Mouse (Mus musculus) B cell, adult 2 months (primary cell): ENCODE results near the gene Neurod2.
A peak's percentile ranks its signal among the peaks of the same experiment; 100 is the strongest.

Source experiments
- DNase-seq, 2 experiments: peaks; one replicate each; pipeline ENCODE4 v3.0.0; 2022

The Neurod2 gene

DNA sequence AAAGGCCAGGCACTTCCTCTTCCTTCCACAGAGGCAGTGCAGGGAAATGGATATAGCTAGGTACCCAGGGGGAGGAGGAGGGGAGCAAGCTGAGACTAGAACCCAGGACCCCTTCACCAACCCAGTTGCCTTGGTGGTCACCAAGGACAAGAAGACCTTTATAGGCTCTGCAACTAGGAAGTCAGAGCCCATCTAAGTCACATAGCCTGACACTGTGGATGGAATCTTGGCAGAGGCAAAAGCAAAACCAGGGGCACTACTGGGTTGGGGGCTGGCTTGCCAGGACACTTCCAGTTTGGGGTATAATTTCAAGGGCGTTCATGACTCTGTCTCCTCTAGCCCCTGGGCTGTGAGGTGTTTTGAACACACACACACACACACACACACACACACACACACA, 2.0 kb upstream of the Neurod2 start:
- no peak for DNase-seq

DNA sequence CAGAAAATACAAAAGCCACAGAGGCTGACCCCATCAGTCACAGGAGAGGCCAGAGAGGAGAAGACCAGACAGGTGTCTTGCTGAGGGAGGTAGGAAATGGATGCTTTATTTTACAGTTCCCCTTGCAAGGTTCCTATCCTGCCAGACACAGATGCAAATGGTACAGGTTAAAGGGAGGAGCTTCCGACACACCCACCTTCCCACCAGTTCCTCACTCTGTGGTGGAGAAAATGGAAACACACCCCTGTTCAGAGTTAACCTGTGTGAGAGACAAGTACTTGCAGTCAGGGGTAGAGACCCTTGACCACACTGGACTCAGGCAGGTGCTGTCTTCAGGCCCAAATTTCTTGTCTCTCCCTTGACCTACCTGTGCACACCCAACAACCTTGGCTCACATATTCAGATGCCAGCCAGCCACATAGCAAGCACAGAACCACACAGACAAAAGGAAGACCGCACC, 1.3 kb upstream of the Neurod2 start:
- peak in 1 of 2 experiments; percentile 17 for DNase-seq

DNA sequence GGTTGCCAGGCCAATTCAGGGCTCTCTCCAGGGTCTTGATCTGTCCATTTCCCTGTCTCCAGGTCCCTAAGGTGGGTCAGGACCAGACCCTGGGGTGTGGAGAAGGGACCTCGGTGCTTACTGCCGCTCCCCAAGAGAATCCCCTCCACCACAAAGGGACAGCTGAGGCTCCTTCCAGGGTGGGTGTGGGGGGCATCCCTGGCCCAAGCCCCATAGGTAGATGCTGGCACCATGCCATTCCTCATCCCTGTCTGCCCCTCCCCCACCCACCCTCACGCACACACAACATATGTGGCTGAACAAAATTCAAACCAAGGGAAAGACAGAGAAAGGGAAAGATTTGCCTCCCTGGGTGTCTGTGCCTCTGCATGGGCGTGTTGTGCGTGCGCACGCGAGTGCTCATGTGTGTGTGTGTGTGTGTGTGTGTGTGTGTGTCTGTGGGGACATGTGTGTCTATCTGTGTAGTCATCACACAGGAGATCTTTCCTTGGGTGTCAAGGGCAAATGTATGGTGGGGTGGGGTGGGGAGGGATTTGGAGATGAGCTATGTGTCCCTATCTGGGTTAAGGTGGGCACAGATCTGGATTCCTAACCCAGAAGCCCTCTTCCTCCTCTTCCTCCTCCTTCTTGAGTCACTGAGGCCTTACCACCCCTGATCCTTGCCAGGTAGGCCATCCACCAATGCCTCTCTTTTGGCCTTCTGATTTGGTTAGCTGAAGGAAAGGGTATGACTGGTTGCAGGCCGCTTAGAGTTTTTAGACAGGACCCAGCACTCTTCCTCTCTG, 704 bp upstream of the Neurod2 start:
- DNase-seq, result peak in 1 of 2 experiments; percentile 16

DNA sequence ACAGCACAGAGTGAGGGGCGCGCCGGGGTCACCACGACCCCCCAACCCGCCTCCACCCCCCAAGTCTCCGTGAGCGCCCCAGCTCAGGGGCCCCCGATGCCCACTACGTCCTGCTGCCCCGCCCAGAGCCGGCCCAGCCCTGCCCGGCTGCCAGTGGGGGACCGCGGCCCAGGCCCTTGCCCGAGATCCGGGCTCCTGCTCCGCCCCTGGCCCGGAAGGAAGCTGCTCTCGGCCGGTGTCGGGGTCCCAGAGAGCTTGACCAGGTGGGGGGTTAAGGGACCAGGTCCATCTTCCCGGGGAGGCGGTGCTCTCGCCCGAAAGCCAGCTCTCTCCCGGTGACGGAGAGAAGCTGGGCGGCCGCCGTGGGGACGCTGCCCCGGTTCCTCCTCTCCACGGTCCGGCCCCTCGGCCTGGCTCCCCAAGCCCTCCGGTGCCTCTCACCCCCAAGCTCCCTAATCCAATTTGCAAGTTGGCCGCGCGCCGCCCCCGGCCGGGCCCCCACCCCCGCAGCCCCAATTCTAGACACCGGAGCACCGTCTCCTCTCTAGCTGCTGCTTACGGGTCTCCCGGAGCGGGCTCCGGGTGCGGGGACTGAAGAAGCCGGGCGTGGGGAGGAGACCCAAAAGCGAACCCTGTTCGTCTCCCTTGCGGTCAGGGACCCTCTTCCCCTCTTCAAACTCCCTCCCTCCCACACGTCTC, 928 bp downstream of the Neurod2 start:
- peak in 1 of 2 experiments; percentile 43 for DNase-seq

DNA sequence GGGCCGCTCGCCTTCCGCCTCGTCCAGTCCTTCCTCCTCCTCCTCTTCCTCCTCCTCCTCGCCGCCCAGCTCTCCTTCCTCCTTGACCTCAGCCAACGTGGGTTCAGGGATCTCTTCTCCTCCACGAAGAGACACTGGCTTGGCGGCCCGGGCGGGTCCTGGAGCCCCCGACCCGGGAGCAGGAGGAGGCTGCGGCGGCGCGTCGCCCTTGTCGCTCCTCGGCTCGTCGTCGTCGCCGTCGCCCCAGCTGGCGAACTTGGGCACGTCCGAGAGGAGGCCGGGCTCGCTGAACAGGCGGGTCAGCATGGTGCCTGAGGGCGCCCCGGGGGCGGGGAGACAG, 1.4 kb downstream of the Neurod2 start:
- DNase-seq, result peak in 1 of 2 experiments; percentile 34

DNA sequence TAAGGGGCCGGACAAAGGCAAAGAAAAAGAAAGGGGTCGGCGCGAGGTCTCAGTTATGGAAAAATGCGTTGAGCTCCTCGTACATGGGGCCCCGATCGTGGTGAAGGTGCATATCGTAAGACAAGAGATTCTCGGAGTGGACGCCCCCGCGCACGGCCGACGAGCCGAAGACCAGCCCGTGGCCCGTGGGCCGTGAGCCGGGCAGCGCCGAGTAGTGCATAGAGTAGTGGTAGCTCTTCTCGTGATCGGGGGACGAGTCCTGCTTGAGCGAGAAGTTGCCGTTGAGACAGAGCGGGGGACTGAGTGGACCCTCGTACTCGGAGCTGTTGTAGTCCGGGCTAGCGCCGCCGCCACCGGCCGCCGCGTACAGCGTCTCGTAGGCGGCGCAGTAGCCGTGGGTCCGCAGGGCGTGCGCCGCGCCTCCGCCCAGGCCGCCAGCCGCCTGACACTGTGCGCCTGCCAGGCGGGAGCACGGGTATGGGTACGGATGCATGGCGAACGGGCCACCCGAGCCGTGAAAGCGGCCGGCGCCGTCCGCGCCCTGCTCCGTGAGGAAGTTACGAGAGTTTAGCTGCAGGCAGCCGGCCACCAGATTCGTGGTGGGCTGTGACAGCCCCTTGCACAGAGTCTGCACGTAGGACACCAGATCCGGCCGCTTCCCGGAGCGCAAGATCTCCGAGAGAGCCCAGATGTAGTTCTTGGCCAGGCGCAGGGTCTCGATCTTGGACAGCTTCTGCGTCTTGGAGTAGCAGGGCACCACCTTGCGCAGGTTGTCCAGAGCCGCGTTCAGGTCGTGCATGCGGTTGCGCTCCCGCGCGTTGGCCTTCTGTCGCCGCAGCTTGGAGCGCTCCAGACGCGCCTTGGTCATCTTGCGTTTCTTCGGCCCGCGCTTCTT, 2.1 kb downstream of the Neurod2 start:
- DNase-seq, result peak in 1 of 2 experiments; percentile 47

DNA sequence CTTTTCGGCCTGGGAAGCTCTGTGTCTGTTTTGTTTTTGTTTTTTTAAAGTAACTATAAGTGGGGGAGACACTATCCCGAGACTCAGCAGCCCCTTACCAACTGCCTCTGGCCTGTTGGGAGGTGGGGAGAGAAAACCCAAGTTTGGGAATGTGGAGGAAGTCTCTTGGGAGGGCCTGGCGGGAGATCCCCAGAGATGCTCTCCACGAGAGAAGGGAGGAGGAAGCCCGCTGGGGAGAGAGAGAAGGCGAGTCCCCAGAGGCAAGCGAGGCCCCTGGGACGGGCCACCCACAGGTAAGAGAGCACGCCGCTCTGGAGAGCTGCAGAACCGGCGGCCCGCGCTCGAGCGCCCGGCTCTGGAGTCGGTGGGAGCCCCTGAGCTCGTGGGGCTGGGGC, 2.7 kb downstream of the Neurod2 start:
- DNase-seq, result no peak

DNA sequence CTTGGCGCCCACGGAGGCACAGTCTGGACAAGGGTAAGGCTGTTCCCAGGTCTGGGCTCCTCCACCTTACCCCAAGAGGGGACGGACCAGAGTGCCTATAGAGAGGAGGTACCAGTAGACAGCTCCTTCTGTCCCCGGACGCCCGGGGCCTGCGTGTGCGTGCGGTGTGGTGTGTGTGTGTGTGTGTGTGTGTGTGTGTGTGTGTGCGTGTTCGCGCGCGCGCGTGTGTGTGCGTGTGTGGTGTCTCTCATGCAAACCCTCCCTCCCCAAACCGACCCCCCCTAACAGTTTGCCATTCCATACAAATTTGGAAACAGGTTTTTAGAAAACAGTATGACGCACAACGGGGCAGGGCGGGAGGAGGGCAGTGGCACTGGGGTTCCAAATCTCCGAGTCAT, 3.6 kb downstream of the Neurod2 start:
- DNase-seq, result no peak

DNA sequence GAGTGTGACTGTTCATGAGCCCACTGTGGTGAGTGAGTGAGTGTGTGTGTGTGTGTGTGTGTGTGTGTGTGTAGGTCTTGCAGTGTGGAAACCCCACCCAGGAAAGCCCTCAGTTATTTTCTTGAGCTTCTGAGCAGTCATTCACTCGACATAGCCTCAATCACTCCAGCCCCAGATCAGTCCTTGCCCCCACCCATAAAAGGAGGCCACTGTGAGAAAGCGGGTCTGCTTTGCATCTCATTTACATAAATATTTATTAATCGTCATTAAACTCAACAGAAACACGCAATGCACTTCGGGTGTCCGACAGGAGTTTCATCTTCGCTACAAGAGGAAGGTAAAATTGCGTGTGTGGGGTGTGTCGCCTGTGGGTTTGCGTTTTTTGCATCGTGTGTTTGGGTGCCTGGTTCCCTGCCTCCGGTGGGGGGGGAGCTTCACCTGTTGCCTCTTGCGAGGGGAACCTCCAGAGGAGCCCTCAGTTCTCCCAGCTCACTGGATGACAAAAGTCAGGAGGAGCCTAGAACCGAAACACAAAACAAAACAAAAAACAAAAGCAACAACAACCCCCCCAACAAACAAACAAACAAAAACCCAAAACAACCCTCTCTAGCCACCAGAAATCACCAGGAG, 4.1 kb downstream of the Neurod2 start:
- DNase-seq, result no peak

DNA sequence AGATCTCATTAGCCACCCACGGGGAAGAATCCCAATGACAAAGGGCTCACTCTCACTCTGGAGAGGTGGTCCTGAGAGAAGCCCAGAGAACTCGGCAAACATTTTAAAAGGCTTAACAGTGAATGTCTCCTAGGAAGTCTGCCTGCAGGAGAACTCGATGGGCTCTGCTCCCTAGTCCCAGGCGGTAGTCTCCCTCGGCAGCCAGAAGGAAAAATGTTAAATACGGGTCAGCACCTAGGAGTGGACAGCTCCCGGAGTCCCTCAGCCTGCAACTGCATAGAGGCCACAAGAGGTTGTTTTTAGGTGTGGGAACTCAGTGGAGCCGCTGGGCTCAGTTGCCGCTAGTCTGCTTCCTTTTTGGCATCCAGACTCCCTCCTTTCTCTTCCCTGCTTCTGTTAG, 5.5 kb downstream of the Neurod2 start:
- DNase-seq, result peak; percentile 53 to 61

DNA sequence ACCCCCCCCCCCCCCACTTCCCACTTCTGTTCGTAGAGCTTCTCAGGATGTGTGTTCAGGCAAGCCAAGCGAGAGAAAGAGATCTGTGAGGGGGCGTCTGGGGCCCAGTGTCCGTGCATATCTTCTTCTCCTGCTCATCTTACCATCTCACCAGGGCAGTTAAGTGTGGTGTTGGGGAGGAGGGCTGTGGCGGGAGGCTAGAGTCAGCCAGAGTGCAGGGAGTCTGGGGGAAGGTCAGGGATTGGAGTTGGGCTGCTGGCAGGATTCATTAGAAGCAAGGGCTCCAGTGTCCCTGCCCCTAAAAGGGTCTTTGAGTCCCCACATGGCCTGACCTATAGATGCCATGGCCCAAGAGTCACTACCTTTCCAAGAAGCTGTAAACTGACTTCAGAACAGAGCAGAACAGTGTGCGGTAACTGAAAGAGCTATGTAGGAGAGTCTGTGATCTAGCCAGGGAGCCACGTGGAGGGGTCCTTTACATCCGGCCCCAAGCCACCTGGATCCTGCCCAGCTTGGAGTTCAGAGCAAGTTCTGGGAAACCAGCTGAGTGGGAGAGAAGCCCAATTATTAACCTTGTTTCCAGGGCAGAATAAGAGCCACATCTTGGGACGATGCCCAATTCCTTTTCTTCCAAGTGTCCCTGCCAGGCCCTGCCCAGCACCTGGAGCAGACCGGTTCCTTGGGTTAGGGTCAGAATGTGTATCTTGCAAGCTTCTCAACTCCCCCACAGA, 6.1 kb downstream of the Neurod2 start:
- DNase-seq, result no peak

DNA sequence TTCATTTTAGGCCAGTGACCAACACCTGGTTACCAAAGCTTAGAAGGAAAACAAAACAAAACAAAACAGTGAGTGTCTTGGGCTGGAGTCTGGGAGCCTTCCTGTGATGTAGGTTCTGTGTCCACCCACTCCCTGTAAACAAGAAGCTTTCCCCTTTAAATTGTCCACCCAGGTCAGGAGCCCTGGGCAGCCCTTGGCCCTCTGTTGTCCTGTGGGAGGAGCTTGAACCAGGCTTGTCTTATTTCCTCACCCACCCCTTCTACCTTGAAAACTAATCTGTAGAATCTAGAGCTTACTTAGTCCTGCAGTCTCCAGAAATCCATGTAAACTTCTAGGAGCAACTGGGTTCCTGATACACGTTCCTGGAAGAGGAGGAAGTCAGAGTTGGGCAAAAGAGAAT, 7.3 kb downstream of the Neurod2 start:
- DNase-seq, result no peak

DNA sequence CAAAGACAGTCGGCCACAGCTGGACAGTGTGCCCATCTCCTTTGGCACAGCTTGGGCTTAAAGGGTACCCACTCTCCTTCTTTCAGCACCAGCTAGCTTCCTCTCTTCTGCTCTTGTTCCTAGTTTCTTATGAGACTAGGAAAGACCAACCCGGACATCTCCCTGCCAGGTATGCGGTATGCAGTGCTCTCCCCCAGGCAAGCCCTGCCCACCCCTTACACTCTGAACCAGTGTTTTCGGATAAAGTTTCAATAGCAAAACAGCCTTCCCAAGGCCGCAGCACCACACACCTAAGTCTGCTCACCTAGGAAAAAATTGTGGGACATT, 7.8 kb downstream of the Neurod2 start:
- no peak for DNase-seq

DNA sequence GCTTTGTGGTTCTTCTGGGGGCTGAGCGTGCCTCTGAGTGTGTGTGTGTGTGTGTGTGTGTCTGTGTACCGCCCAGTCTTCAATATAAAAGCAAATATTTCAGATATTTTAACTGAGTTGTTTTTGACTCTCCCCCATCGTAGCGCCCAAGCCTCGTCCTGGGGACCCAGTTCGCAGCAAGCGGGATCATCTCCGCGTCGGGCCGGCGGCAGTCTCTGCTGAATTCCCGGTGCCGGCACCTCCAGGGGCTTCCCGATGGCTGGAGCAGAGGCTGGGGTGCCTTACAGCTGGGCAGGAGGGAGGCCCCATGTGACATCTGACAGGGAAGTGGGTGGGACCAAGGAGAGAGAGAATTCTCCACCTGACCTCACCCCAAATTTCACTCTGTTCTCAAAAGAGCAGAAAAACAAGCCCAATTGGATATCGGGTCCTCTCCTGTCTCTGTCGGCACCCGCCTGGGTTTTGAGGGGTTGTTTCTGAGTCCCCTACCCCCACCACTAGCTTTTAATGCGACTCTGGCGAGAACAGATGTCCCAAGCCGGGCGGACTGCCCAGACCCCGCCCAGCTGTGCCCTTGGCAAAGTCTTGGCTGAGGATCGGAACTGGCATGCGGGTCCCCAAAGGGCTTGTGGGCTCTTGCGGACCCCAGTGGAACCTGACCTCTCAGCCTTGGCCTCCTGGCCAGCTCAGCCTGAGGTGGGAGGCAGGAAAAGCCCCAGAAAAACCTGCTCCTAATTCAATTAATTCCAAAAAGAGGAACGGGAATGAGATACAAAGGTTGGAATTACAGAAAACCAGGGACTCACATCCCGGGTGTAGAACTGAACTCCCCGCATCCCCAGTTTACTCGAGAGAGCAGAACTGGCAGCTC, 8.4 kb downstream of the Neurod2 start:
- no peak for DNase-seq

DNA sequence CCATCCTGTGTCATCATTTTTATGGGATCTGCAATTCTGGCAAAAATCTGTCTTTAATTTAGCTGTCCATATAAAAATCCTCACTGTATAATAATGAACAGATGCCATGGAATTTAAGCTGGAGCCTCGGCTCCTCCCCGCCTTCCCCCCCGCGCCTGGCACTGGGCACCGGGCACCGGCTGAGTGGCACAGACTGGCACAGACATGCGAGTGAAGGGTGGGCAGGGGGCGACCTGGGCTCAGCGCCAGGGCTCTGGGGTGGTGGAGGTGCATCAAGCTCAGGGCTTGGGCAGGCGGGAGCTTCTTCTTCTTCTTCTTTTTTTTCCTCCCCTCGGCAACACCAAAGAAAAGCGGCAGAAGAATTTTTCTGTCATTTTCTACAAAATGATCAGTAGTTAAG, 9.1 kb downstream of the Neurod2 start:
- DNase-seq, result no peak

DNA sequence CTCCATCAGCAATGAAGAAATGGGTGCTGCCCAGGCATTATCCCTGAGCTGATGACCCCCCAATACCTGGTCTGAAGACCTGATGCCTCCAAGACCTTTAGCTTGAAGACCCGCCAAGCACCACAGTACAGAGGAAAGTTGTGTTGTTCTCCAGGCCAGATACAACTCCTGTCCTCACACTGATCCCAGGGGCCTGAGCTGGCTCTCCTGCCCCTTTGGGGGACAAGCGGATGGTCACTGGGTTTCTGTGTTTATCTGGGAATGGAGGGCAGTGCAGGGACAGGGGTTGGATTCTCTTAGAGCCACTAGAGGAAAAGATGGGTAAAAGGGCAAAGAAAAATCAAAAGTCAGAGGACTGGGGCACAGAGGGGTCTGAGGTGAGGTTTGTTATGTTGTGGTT, 9.5 kb downstream of the Neurod2 start:
- no peak for DNase-seq

DNA sequence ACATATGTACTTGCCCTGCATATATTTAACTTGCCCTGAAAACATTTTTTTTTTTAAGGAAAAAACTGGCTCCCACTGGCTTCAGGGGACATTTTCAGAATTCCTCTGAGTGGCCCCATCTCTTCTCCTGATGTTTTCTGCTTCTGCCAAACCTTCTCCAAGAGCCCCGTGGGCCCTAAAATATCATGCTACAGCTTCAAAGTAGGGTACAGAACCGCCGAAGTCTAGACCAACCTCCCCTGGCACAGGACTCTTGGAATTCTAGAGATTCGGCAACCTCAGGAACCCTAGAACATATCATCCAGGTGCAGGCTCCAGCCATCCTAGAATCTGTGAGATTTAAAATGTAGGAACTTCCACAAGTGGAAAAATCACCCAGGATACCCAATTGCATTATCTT, 9.9 kb downstream of the Neurod2 start:
- DNase-seq, result no peak

DNA sequence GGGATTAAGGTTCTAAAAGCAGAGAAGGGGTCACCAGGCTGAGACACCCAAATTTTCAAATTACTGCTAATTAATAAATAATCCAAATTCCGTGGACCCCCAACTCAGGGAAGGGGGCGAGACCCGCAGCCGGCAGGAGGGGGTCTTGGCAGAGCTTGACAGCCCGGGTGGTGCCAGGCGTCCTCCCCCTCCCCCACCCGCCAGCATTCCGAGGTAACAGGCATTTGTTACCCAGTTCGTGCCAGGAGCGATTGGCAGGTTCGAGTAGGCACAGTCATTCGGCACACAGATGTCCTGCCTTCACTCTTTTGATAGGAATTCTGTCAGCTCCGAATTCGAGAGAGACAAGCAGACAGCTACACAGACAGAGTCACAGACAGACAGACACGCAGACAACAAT, 10.3 kb downstream of the Neurod2 start:
- no peak for DNase-seq

DNA sequence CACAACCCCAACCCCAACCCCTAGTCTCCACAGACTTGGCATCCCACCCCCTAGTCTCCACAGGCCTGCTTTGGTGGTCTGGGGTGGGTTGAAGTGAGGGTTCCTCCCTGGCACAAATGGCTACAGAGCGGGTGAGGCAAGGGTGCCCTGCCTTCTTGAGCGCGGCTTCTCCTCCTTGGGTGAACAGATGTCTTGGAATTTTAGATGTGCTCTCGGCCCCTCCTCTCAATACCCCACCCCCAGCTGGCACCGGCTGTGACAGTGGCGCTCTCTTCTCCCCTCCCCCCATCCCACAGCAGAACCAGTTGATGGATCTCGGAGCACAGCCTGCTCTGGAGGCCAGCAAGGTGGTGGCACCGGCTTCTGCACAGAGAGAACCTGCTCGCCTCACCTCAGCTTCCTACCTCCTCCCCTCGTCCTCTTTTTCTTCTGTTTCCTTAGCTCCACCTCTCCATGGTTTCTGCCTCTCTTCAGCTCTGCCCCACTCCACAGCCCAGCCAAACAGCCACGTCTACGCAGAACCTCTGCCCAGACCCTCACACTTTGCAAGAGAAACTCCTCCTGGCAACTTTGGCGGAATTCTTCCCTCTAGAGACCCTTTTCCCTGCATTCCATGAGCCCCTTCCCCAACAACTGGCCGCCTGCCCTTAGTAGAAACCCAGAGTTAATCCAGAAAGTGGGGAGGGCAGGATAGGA, 10.9 kb downstream of the Neurod2 start:
- no peak for DNase-seq

DNA sequence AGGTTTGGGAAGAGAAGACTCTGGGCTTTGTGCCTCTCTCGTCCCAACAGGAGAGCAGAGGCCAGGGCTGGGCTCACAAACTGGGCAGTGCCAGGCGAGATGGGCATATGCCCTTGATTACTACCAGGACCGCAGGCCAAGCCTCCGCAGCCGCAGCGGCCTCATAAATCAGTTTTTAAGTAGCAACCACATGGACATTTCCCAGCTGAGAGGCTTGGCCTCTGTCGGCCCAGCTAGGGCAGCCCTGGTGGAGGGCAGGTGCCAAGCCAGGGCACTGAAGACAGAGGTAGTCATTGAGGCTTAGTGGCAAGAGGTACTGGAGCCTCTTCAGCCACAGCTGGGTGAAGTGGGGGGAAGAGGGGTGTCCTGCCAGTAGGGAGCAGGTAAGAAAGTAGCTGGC, 12.0 kb downstream of the Neurod2 start:
- no peak for DNase-seq

DNA sequence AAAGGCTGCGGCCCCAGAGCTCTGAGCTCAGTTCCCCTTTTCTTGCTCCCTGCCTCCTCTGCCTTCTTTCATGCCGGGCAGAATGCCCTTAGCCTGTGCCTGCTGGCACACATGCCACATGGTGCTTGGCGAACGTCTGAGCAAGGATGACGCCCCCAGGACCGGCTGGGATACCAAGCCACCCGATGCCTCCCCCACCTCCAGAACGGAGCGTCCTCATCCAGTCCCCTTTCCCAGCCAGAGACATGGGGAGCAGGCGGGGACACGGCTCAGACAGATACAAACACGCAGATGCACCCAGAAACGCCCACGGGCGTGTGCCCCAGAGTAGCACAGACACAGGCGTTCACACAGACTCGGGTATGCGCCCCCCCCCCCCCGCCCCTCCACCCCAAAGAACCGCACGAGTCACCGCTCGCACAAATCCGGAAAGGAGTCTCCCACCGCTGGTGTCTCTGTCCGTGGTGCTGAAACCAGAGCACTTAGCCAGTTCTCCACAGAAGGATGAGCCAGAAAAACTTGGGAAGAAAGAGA, 15.6 kb downstream of the Neurod2 start:
- no peak for DNase-seq
